Mouse (Mus musculus) embryo, embryonic 10.5 days (tissue): ENCODE data around the gene Fcrla.
A peak's percentile ranks its signal among the peaks of the same experiment; 100 is the strongest.

ENCODE experiments used
- DNase-seq: peaks from one replicate; pipeline ENCODE4 v3.0.0-alpha.2; 2015; ENCODE audit warnings: low spot score

Fcrla gene

GRCm38 (mm10) chr1:170889310-170889709 is 38.1 kb downstream of the Fcrla start:
- peak; percentile 10 for DNase-seq

DNA sequence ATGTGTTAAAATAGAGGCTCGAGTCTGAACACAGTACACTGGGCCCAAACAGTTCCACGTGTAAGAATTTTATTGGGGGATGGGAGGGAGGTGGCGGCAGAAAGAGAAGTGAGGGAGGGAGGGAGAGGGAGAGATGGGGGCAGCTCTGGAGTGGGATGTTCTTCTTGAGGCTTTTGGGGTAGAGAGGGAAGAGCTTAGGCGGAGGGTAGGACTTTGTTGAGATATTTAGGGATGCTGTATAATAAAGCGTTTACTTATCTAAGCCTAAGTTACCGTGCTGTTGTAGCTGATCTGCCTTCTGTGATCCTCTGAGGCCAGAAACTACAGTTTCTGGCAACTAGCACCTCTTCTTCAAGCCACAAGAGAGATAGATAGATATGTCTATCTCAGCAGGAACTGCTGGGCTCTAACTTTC is 41.3 kb downstream of the Fcrla start:
- peak; percentile 12 for DNase-seq

- peak; percentile 94 for DNase-seq
These were observed 42.3 kb downstream of the Fcrla start, which contains the start of the genes Gm26620 and Dusp12 for GRCm38 (mm10) chr1:170884978-170885561. Gene Gm26620, plus strand, starts transcription at chr1:170885065. Gene Dusp12, minus strand, starts transcription at chr1:170885540.

DNA sequence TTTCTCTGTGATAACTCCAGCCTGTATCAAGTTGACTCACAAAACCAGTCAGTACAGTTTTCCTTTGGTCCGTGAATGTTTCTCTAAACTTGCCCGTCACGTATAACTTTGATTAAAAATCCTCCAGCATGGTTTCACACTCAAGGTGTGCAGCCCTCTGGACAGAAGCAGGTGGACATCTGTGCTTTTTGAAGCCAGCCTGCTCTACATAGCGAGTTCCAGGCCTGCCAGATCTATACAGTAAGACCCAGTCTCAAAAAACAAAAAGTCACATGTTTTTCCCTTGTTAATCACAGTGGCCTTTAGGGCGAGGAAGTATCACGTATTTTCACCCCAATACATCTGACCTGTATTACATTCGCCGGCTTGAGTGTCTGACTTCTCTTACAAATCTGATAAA is 43.0 kb downstream of the Fcrla start:
- DNase-seq = no peak

DNA sequence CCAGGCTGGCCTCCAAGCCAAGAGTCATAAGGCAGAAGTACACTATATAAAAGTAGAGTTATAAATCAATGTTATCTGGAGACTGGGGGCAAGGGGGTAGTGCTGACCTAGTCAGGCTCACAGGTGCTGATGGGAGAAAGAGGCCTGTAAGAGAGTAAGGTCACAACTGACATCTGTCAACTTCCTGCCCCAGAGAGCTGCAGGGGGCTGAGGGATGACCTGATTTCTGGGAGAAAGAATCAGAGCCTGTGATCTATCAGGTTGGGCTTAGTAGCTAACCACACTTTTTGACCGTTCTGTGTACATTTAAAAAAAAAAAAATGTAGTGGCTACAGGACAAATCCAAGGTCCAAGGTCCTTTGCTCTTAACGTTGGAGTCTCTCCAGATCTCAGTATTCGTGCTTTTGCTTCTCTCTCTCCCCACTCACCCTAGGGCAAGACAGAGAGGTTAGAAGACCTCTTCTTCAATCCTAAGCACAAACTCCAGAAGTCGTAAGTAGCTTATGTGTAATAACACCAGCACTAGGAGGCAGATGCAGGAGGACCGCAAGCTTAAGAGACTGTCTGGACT is 44.4 kb downstream of the Fcrla start:
- no peak for DNase-seq

- DNase-seq = no peak
These were observed 50.5 kb downstream of the Fcrla start for GRCm38 (mm10) chr1:170876906-170877305.

- no peak for DNase-seq
These were observed 51.7 kb downstream of the Fcrla start for GRCm38 (mm10) chr1:170875676-170876075.

- DNase-seq = no peak
These were observed 55.4 kb downstream of the Fcrla start for GRCm38 (mm10) chr1:170871961-170872360.

GRCm38 (mm10) chr1:170871402-170871801 is 56.0 kb downstream of the Fcrla start:
- DNase-seq = no peak

- DNase-seq = no peak
These were observed 58.5 kb downstream of the Fcrla start for GRCm38 (mm10) chr1:170868905-170869283.

GRCm38 (mm10) chr1:170868107-170868904 is 59.1 kb downstream of the Fcrla start:
- peak; percentile 95 for DNase-seq

GRCm38 (mm10) chr1:170867691-170868105 is 59.7 kb downstream of the Fcrla start, which contains the start of gene Atf6:
Gene Atf6, minus strand, starts transcription at chr1:170867771.
- peak; percentile 96 for DNase-seq
